Mouse (Mus musculus): ENCODE measurements at regions not wholly inside any gene's neighbourhood (a gene's known extent, or its start where the extent isn't known, plus 50 kb on each side); places are given as distances from the start of the nearest gene placed in this dataset.

- TF ChIP-seq USF1 (IDR thresholded peaks at IDR 0.05; ENCODE audit: low read depth) (no peak), MYOD1 (IDR thresholded peaks at IDR 0.05; ENCODE audit: control insufficient read depth, insufficient read length, low read depth) (no peak), MAX (IDR thresholded peaks at IDR 0.05) (no peak), MYOG (IDR thresholded peaks at IDR 0.05; ENCODE audit: control insufficient read depth, extremely low read depth, insufficient read length) (no peak), CTCF (IDR thresholded peaks at IDR 0.05; ENCODE audit: control insufficient read depth, insufficient read depth, insufficient read length) (no peak), FOSL1 (IDR thresholded peaks at IDR 0.05; ENCODE audit: insufficient read depth, low read length, poor library complexity, severe bottlenecking) (no peak), CEBPB (IDR thresholded peaks at IDR 0.05; ENCODE audit: low read depth) (no peak)
- no peaks in the 10 kb centered on the region for H3K79me2 ChIP-seq (ENCODE audit: control insufficient read depth, insufficient read depth)
- no peaks in the 10 kb centered on the region for H3K79me3 ChIP-seq (ENCODE audit: low read depth)
- no peak overlapping the region for H3K4me3 ChIP-seq (ENCODE audit: insufficient read depth, poor library complexity, severe bottlenecking)
- H3K36me3 ChIP-seq (ENCODE audit: control insufficient read depth, insufficient read depth) = no peaks in the 10 kb centered on the region
- H3K27me3 ChIP-seq (ENCODE audit: control insufficient read depth, insufficient read depth, insufficient read length) = no peaks in the 10 kb centered on the region
- no peak overlapping the region for H3ac ChIP-seq (ENCODE audit: control insufficient read depth, insufficient read length, low read depth)
These were observed 202.8 kb upstream of the Nr4a3 start for GRCm38 (mm10) chr4:47842128-47842656.

GRCm38 (mm10) chr4:47845239-47845638, 199.7 kb upstream of the Nr4a3 start:
- no peaks in the 10 kb centered on the region for H3K79me2 ChIP-seq (ENCODE audit: control insufficient read depth, insufficient read depth)
- no peaks in the 10 kb centered on the region for H3K79me3 ChIP-seq (ENCODE audit: low read depth)
- H3ac ChIP-seq (ENCODE audit: control insufficient read depth, insufficient read length, low read depth) = no peak overlapping the region
- H3K36me3 ChIP-seq (ENCODE audit: control insufficient read depth, insufficient read depth) = no peaks in the 10 kb centered on the region
- no peak overlapping the region for H3K4me3 ChIP-seq (ENCODE audit: insufficient read depth, poor library complexity, severe bottlenecking)
- H3K27me3 ChIP-seq (ENCODE audit: control insufficient read depth, insufficient read depth, insufficient read length) = no peaks in the 10 kb centered on the region
- TF ChIP-seq USF1 (IDR thresholded peaks at IDR 0.05; ENCODE audit: low read depth) = no peak
- TF ChIP-seq CEBPB (IDR thresholded peaks at IDR 0.05; ENCODE audit: low read depth) = no peak
- no peak for TF ChIP-seq MYOD1 (IDR thresholded peaks at IDR 0.05; ENCODE audit: control insufficient read depth, insufficient read length, low read depth)
- no peak for TF ChIP-seq FOSL1 (IDR thresholded peaks at IDR 0.05; ENCODE audit: insufficient read depth, low read length, poor library complexity, severe bottlenecking)
- no peak for TF ChIP-seq CTCF (IDR thresholded peaks at IDR 0.05; ENCODE audit: control insufficient read depth, insufficient read depth, insufficient read length)
- no peak for TF ChIP-seq MYOG (IDR thresholded peaks at IDR 0.05; ENCODE audit: control insufficient read depth, extremely low read depth, insufficient read length)
- TF ChIP-seq MAX (IDR thresholded peaks at IDR 0.05) = no peak

- no peaks in the 10 kb centered on the region for H3K36me3 ChIP-seq (ENCODE audit: control insufficient read depth, insufficient read depth)
- no peak overlapping the region for H3K4me3 ChIP-seq (ENCODE audit: insufficient read depth, poor library complexity, severe bottlenecking)
- no peak overlapping the region for H3ac ChIP-seq (ENCODE audit: control insufficient read depth, insufficient read length, low read depth)
- H3K27me3 ChIP-seq (ENCODE audit: control insufficient read depth, insufficient read depth, insufficient read length) = no peaks in the 10 kb centered on the region
- no peaks in the 10 kb centered on the region for H3K79me2 ChIP-seq (ENCODE audit: control insufficient read depth, insufficient read depth)
- H3K79me3 ChIP-seq (ENCODE audit: low read depth) = no peaks in the 10 kb centered on the region
- TF ChIP-seq MAX (IDR thresholded peaks at IDR 0.05) = no peak
- TF ChIP-seq USF1 (IDR thresholded peaks at IDR 0.05; ENCODE audit: low read depth) = no peak
- no peak for TF ChIP-seq MYOG (IDR thresholded peaks at IDR 0.05; ENCODE audit: control insufficient read depth, extremely low read depth, insufficient read length)
- no peak for TF ChIP-seq CEBPB (IDR thresholded peaks at IDR 0.05; ENCODE audit: low read depth)
- TF ChIP-seq MYOD1 (IDR thresholded peaks at IDR 0.05; ENCODE audit: control insufficient read depth, insufficient read length, low read depth) = no peak
- no peak for TF ChIP-seq CTCF (IDR thresholded peaks at IDR 0.05; ENCODE audit: control insufficient read depth, insufficient read depth, insufficient read length)
- TF ChIP-seq FOSL1 (IDR thresholded peaks at IDR 0.05; ENCODE audit: insufficient read depth, low read length, poor library complexity, severe bottlenecking) = no peak
These were observed 198.3 kb upstream of the Nr4a3 start for GRCm38 (mm10) chr4:47846389-47847318.

- no peaks in the 10 kb centered on the region for H3K79me3 ChIP-seq (ENCODE audit: low read depth)
- no peaks in the 10 kb centered on the region for H3K27me3 ChIP-seq (ENCODE audit: control insufficient read depth, insufficient read depth, insufficient read length)
- no peak overlapping the region for H3ac ChIP-seq (ENCODE audit: control insufficient read depth, insufficient read length, low read depth)
- H3K79me2 ChIP-seq (ENCODE audit: control insufficient read depth, insufficient read depth) = no peaks in the 10 kb centered on the region
- H3K4me3 ChIP-seq (ENCODE audit: insufficient read depth, poor library complexity, severe bottlenecking) = no peak overlapping the region
- no peaks in the 10 kb centered on the region for H3K36me3 ChIP-seq (ENCODE audit: control insufficient read depth, insufficient read depth)
- no peak for TF ChIP-seq MYOG (IDR thresholded peaks at IDR 0.05; ENCODE audit: control insufficient read depth, extremely low read depth, insufficient read length)
- no peak for TF ChIP-seq MAX (IDR thresholded peaks at IDR 0.05)
These were observed 183.8 kb upstream of the Nr4a3 start for GRCm38 (mm10) chr4:47861151-47861550.

GRCm38 (mm10) chr4:47870010-47870637, 174.8 kb upstream of the Nr4a3 start:
- Histone ChIP-seq H3ac (ENCODE audit: control insufficient read depth, insufficient read length, low read depth) (no peak overlapping the region), H3K79me2 (ENCODE audit: control insufficient read depth, insufficient read depth) (no peaks in the 10 kb centered on the region), H3K79me3 (ENCODE audit: low read depth) (no peaks in the 10 kb centered on the region), H3K36me3 (ENCODE audit: control insufficient read depth, insufficient read depth) (no peaks in the 10 kb centered on the region), H3K27me3 (ENCODE audit: control insufficient read depth, insufficient read depth, insufficient read length) (no peaks in the 10 kb centered on the region), H3K4me3 (ENCODE audit: insufficient read depth, poor library complexity, severe bottlenecking) (no peak overlapping the region)
- TF ChIP-seq CTCF (IDR thresholded peaks at IDR 0.05; ENCODE audit: control insufficient read depth, insufficient read depth, insufficient read length) (no peak), USF1 (IDR thresholded peaks at IDR 0.05; ENCODE audit: low read depth) (no peak), FOSL1 (IDR thresholded peaks at IDR 0.05; ENCODE audit: insufficient read depth, low read length, poor library complexity, severe bottlenecking) (no peak), CEBPB (IDR thresholded peaks at IDR 0.05; ENCODE audit: low read depth) (no peak), MYOD1 (IDR thresholded peaks at IDR 0.05; ENCODE audit: control insufficient read depth, insufficient read length, low read depth) (no peak), MYOG (IDR thresholded peaks at IDR 0.05; ENCODE audit: control insufficient read depth, extremely low read depth, insufficient read length) (no peak), MAX (IDR thresholded peaks at IDR 0.05) (no peak)
